Mouse (Mus musculus) adrenal gland, postnatal 14 days (tissue): ENCODE data around the gene Mars. TPM values are rescaled to one million over a fixed set of nuclear protein-coding genes. Genes with fewer than 3 reads are reported as not detected.

Experiments
- DNase-seq: peaks from one replicate; pipeline ENCODE4 v3.0.0; 2021; ENCODE audit warnings: mixed read lengths
- total RNA-seq: library from RNA; stranded (reverse); gene quantifications from 2 replicates; pipeline ENCODE4 v1.2.3, GENCODE M21; 2021

Gene Mars
- total RNA-seq, 1 experiment from 2014 or later: 81.9 TPM

- DNase-seq: no peak
Measured at GRCm38 (mm10) chr10:127287271-127287935, 24.2 kb downstream of the Mars start.

- DNase-seq: no peak
Measured at GRCm38 (mm10) chr10:127286730-127287129, 24.9 kb downstream of the Mars start.

DNA sequence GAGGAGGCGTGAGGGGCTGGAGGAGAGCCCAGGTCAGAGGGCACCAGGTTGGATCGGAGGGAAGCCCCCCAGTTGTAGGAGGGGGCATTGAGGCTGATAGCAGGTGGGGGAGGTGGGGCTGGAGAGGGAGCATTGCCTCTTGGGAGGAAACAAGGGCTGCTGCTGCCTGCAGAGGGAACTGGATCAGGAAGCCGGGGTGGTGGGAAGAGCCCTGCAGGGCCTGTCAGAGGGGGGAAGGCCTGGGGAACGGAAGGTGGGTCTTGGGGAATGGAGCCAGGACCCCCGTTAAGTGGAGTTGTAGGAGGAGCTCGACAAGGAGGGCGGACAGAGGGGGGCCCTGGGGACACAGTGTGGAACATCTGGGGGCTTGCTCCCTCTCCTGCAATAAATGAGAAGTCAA is 25.4 kb downstream of the Mars start:
- no peak for DNase-seq

- no peak for DNase-seq
Measured at GRCm38 (mm10) chr10:127285644-127286043, 25.9 kb downstream of the Mars start.

GRCm38 (mm10) chr10:127284724-127285500 is 26.7 kb downstream of the Mars start:
- DNase-seq: no peak

DNA sequence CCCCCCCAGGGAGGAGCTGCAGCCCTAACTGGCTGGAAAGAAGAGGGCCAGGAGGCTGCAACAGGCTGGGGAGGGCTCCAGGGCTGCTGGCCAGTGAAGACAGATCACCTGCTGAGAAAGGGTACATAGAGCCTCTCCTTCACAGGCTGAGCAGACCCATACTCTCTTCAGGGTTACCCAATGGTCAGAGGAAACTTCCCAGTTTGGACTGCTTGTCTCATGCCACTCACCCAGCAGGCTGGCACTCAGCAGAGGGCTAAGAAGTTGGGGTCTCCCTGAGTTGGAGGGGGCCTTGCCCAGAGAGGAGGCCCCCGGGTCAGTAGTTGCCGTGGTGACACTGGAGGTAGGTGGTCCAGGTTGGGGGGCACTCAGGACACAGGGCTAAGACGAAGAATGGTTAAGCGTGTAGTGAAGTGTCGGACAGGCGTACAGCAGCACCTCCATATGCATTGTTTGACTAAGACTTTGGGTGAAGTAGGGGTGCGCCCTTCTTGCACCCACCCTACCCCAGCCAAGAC is 27.4 kb downstream of the Mars start:
- DNase-seq: no peak

DNA sequence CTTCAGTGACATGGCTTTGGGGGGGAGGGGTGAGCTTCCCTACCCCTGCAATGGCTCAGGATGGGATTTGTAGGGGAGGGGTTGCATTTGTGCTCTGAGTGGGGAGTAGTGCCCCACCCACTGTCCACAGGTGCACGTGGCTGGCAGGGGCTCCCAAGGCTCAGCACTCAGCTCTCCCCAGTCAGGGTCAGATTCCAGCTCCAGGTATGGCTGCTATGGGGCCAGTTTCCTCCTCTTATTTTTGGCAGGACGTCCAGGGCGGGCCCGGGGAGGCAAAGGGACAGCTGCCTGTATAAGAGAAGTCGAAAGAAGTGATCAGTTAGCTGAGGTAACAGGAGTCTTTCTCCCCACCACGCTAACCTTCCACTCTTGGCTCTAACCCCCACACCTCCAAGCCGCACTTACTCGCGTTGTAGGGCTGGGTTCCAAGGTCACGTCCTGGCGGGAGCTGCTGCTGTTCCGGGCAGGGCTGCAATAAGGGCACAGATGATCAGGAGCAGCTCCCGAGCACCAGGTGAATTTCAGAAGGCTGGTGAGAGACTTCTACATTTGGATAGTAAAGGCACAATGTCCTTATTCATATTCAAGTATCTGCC is 28.9 kb downstream of the Mars start:
- DNase-seq: peak; percentile 53

DNA sequence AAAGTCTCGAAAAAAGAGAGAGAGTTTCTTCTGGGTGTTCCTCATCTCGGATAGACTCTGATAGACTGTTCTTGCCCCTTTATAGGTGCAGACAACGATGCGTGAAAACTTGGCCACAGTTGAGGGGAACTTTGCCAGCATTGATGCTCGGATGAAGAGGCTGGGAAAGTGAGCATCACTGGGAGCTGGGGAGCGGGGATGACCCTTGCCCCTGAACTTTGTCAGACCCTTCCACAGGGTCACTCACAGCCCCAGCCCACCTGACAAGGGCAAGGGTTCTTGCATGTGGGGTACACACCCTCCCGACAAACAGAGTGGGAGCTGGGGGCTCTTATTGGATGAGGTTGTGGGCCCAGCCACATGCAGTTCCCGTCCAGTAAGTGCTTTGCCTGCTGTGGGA is 30.3 kb downstream of the Mars start:
- DNase-seq: no peak

GRCm38 (mm10) chr10:127279730-127280129 is 31.9 kb downstream of the Mars start:
- no peak for DNase-seq

DNA sequence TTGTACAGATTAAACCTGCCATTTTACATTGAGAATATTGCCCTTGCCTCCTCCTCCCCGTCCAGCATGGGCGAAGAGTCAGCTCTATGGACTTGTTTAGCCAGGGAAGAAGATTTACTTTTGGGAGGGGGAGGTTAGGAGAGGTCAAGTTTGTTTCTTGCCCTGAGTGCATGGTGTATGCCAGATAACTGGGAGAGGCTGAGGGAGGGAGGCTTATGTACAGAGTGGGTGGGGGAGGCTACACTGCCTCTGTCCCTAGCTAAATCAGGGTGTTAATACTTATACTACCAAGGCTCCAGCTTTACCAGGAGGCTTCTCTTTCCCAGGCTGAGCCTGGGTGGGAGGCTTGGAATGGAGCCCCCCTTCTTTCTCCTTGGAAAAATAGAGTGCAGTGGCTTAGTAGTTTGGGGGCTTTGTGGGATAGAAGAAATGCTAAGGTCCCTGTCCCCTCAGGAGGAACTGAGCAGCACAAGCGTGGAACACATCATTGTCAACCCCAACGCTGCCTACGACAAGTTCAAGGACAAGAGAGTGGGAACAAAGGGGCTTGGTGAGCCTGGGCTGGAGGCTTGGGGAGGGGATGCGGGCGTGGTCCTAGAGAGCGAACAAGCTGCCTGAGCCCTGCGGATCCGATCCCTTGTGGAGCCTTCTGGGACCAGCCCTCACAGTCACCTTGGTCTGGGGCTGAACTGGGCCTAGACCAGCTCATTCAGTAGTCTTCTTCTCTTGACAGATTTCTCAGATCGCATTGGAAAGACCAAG is 37.1 kb downstream of the Mars start:
- DNase-seq: no peak

DNA sequence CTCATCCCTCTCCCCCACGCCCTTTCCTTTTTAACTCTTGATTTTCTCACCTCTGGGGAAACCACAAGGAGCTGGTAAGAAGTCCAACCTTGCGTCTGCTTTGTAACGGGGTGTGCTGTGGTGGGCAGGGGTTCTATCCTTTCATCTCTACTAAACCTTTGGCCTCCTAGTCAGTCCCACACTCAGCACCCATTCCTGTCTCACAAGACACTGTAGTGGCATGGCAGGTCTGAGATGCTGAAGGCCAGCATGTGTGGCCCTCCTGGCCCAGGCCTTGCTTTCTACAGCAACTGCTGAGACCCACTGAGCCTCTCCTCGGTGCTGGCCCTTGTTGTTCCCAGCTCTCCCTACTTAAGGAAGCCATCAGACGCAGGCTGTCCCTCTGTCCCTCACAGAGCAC is 39.2 kb downstream of the Mars start:
- no peak for DNase-seq

- no peak for DNase-seq
Measured at GRCm38 (mm10) chr10:127269884-127270283, 41.7 kb downstream of the Mars start.

GRCm38 (mm10) chr10:127269036-127269435 is 42.5 kb downstream of the Mars start:
- DNase-seq: no peak

DNA sequence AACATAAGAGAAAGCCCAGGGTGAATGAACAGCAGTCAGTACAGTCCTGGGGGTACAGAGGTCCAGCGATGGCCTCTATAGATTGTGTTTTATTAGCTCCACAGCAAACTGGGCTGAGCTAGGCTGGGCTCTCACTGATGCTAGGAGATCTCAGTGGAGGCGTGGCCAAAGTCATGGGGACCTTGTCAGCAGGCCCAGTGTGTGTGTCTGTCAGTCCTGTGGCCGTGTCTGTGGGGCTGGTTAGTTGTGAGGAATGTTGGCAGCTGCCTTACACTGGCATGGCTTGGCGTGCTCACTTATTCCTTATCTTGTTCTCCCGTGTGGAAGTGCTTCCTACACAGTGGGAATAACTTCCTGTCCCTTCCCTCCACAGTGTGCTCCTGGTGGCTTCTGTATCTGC is 43.2 kb downstream of the Mars start:
- DNase-seq: no peak

DNA sequence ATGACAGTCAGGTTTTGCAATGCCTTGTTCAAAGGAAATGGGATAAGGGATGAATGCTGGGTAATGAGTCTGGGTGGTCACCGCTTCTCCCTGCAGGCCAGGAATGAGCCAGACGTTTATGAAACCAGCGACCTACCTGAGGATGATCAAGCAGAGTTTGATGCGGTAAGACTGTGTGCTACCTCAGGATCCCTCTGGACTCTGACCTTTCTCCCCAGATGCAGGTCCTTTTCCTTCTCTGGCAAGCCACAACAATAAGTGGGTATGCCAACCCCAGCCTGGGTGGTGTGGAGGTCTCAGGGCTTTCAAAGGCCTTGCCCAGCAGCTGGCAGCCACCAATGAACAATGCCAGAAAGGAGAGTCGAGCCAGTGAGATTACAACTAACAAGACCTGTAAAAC is 44.3 kb downstream of the Mars start:
- DNase-seq: no peak

DNA sequence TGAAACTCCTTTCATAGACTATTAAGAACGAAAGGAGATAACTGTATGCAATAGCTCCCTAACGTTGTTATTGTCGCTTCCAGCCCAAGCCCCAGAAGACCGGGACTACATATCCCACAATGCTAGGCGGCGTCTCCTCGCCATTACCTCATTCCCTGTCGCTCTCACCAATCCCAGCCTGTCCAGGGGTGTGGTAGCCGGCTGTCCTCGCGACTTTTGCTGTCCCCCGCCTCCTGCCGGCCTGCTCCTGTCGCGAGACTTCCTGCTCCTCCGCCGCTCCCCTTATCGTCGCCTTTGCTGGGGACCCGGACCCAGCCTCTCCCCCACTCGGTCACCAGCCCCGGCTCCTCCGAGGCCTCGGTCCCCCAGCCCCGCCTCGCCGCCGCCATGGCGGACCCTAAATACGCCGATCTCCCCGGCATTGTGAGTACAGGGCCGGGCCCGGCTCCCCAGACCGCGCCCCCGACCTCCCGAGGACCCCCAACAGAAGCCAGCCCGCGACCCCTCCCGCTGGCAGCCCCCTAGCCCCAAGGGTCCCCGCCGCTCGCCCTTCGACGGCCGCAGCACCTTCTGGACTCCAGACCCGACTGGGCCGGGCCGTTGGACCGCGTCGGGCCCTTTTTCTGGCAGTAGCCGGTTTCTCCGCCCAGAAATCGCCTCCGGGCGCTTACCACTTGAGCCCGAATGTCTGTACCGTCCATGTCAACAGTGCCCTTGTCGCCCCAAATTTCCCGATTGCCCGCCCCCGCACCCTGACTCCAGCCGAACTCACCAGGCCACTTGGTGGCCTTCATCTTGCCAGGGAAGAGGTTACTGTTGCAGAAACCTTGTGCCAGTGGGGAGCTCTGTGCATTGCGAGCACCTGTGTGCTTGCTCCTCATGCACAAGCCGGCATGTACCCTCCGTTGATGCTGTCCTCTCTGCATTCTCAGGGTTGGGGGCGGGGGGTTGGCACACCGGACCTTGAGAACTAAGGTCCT is 45.2 kb downstream of the Mars start, which contains the start of gene Dctn2:
Gene Dctn2 (plus strand): TSS at position 257 of the 980 bp plus-strand sequence.
- peak; percentile 97 for DNase-seq

DNA sequence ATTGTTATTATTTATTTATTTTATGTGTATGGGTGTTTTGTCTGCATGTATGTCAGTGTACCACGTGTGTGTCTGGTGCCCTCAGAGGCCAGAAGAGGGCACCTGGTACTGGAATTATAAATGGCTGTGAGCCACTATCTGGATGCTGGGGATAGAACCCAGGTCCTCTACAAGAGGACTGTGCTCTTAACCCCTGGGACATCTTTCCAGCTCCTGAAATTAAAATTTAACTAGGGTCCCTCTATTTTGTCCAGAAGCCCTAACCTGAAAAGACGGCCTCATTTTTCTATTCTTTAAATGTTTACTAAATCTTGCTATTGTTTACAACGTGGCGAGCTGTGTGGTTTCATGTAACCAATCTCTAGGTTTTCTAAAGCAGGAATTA is 45.9 kb downstream of the Mars start:
- DNase-seq: no peak

GRCm38 (mm10) chr10:127264971-127265370 is 46.6 kb downstream of the Mars start:
- DNase-seq: no peak

- DNase-seq: peak; percentile 42
Measured at GRCm38 (mm10) chr10:127264336-127264735, 47.2 kb downstream of the Mars start.

DNA sequence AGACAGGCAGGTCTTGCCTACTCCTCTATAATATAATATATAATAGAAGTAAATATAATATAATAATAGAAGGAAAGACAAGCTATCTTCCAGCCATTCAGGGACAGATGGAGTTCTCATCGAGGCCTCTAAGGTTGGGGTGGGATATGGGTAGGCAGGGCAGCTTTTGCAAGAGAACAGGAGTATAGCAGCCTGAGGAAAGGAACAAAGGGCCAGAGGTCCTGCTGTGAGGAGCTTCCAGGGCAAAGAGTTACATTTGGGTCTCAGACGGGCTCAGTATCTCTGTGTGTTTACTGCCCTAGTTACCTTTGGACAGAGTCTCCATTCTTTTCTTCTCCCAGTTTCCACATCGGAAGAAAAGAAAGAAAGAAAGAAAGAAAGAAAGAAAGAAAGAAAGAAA is 48.0 kb downstream of the Mars start:
- DNase-seq: no peak
